Mouse (Mus musculus): Measurements from ENCODE around the gene Ncaph2.

Gene Ncaph2

DNA sequence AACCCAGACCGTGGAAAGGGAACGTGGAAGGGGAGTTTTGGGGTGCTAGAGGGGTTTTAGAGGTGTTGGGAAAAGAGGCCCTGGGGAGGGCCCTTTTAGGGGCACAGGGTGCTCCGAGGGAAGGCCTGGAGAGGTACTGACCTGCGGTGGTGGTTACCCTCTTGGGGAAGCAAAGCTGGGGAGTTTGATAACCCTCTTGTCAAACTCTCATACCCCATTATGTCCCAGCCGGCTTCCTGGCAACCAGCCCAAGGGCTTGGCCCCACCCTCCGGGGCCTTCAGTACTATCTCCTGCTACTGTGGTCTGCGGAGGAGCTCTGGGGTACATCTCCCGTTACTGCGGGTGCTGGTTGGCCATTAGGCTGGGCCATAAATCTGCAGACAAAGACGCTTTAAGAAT, 23.9 kb downstream of the Ncaph2 start:
- no peak for DNase-seq (ENCODE audit: inconsistent ontology term)

DNA sequence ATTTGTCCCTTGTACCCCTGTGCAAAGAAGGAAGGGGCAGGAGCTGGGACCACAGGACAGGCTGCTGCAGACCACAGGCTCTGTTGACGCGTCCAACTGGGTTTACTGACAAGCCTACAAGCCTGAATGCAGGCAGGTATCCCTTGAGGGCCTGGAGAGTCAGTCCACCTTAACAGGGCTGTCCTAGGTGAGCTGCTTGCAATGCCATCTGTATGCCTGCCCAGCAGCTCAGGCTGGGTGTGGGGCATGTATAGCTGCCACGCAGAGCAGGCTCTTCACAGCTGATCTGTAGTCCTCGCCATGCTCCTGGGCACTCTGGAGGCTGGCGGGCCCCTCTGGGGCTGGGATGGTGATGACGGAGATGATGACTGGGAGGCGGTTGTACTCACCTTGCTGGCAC, 29.1 kb downstream of the Ncaph2 start, which contains the start of gene Klhdc7b:
TSS of gene Klhdc7b (plus strand) at position 301 of the 400 bp plus-strand sequence.
- no peak for DNase-seq (ENCODE audit: inconsistent ontology term)

DNA sequence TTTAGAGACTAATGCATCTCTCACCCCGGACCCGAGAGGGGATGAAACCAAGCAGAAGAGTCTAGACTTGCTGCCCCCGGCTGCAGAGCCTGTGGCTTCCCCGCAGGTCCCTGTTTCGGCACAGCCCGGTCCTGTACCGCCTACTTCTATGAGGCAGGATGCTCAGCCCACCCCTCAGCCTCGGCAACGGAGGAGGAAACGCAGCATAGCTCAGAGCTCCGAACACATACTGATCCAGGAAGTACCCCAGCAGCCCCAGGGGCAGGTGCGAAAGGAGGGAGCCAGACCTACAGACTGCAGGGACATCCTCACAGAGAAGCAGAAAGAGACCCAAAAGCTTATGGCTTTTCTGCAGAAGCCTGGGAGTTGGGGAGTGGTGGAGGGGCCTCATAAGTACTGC, 31.6 kb downstream of the Ncaph2 start:
- DNase-seq (ENCODE audit: inconsistent ontology term): no peak

DNA sequence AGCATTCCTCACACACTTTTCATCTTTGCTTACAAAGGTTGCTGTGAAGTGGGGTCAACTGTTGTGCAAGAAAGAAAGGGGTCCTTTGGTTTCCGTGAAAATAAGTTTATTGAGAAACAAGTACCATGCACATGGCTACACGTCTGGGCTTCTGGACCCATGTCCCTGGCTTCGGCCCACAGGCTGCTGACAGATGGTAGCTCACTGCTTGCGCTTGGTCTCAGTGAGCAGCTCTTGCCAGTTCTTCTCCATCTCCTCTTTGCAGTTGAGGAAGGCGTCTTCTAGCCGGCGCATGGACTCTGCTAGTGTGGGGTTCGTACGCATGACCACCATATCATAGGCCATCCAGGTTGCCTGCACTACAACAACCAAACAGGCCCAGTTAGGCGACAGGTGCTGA, 34.6 kb downstream of the Ncaph2 start:
- no peak for DNase-seq (ENCODE audit: inconsistent ontology term)

DNA sequence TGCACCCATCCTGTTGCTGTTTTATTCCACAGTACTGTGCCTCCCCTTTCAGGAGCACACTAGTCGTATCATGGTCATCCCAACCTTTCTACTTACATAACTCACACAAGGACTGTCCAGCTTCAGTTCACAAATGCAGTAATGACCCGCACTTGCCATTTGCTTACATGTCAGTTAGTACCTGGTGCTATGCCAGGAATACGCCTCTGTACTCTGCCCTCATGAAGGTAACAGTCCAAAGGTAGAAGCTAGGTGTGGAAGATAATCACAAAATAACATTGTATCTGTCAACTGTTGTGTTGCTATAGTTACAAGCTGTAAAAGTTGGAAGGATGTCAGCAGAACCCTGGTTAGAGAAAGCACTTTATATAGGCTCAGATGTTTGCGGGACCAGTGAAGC, 41.4 kb downstream of the Ncaph2 start:
- no peak for DNase-seq (ENCODE audit: inconsistent ontology term)

DNA sequence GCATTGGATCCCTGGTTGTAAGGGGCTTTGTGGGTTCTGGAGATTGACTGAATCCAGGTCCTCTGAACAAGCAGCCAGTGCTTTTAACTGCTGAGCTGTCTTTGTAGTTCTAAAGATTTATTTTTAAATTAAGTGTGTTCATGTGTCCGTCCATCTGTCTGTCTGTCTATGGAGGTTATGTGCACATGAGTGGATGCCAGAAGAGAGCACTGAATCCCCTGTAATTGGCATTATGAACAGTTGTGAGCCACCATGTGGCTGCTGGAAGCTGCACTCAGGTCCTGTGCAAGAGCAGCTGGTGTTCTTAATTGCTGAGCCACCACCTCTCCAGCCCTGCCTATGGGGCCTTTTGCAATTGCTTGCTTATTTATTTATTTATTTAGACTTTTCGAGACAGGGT, 42.6 kb downstream of the Ncaph2 start:
- DNase-seq (ENCODE audit: inconsistent ontology term): no peak

DNA sequence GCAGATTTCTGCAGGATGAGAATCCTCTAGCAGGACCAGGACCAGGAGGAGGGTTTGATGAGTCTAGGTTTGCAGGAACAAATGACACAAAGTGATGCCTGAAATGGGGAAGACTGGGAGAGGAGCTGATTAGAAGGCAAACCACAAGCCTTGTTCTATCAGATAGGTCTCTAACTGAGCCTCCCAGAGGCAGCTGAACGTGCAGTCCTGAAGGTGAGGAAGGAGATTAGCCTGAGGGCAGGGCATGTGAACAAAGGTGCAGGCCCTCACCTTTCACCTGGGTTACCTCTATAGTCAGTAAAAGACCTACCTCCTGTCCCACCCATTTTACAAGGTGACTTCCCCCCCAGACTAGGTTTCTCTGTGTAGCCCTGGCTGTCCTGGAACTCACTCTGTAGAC, 44.2 kb downstream of the Ncaph2 start:
- DNase-seq (ENCODE audit: inconsistent ontology term): no peak

DNA sequence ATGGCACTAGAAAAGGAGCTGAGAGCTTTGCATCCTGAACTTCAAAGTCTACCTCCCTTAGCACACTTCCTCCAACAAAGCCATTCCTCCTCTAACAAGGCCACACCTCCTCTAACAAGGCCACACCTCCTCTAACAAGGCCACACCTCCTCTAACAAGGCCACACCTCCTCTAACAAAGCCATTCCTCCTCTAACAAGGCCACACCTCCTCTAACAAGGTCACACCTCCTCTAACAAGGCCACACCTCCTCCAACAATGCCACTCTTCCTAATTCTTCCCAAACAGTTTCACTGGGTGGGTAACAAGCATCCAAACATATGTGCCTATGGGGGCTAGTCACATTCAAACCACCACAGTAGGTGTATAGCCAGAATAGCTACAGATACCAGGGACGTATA, 47.0 kb downstream of the Ncaph2 start:
- DNase-seq (ENCODE audit: inconsistent ontology term): no peak

DNA sequence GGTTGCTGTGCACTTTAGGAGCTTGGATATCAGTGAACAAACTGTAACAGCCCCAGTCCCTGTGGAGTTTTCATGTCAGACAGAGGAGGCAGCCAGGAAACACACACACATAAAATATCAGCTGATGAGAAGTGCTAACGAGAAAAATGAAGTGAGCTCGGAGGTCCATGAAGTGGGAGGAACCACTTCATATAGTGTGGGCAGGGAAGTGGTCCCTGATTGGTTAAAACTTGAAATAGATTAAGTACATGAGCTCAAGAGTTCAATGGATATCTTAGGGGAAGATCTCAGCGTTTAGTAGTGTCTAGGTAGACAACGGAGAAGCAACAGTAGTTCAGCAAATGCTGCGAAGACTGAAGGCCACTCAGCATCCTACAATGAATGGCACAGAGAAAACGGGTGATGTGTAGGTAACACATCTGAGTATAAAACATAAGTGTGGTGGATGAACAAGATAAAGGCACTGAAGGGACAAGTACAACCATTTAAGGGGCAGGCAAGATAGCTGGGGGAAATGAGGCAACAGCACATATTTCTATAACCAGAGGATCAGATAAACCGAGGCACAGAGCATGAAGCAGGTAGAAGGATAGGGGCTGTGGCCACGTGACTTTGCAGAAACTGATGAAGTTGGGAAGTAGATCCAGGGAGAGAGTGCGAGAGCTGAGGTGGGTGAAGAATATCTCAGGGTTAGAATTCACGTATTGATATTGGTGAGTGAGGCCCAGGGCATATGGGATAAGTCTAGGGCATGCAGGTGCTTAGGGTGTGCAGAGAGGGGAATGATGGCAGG, 49.5 kb downstream of the Ncaph2 start:
- no peak for DNase-seq (ENCODE audit: inconsistent ontology term)

DNA sequence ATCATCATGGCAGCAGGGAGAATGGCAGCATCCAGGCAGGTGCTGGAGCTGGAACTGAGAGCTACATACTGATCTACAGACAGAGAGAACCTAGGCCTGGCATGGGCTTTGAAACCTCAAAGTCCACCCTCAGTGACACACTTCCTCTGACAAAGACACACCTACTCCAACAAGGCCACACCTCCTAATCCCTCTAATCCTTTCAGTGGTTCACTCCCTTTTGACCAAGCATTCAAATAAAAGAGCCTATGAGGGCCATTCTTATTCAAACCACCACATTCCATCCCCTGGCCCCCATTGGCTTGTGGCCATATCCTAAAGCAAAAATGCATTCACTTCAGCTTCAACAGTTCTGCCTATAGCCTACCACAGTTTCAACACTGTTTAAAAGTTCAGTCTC, 51.2 kb downstream of the Ncaph2 start:
- no peak for DNase-seq (ENCODE audit: inconsistent ontology term)

DNA sequence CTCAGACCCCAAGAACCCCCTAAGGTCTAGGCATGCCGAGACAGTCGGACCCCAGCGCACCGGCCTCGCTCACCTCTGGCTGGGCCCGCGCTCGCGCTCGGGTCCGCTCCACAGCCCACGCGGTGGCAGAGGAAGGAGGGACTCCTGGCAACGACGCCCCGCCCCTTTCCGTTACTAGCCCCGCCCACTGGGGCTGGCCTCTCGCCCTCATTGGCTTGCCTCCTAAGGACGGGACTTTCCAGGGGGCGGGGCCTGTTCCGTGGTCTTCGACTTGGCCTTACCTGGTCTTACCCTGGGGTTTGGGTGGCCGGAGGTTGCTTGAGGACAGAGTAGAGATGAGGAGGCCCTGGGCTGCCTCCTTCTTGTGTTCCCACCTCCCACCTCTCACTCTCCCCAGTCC, 54.6 kb downstream of the Ncaph2 start, which contains the start of gene Syce3:
TSS of gene Syce3 (minus strand) at position 386 of the 400 bp plus-strand sequence.
- DNase-seq (ENCODE audit: inconsistent ontology term): no peak

DNA sequence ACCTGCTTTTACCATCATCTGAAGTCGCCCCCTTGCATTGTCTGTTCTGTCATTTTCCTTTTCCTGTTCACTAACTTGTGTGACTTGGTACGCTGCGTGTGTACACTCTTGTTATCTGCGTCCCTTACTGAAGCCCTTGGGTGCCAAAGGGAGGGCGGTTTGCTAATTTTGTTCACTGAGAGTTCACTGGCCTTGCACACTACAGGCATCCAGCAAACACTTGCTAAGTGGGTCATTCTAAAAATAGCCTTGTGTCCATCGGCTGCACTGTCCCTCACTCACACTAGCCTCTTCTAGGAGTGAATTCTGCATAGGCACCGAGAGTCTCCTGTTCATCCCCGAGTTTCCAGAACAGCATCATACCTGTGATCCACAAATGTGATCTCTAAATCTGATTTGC, 59.8 kb downstream of the Ncaph2 start:
- peak; percentile 7 for DNase-seq (ENCODE audit: inconsistent ontology term)

DNA sequence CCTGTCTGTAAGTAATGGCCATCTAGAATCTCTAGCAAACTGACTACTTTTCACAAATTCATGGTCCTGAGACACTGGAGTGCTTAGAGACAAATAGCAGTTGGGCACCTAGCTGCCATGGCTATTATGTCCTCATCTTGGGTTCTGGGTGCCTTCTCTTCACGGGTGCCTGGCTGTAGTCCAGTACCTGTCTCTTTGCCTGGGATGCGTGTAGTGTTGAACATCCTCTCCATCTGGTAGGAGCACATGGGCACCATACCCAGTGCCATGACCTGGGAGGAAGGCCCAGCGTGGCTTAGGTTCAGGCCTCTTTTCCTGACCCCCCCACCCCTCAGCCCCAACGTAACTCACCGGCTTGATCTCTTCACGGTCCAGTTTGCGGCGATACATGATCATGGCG, 66.4 kb downstream of the Ncaph2 start:
- no peak for DNase-seq (ENCODE audit: inconsistent ontology term)
